Mouse (Mus musculus) adrenal gland (tissue): Measurements from ENCODE around the gene Tmem175.

Experiments used
- intact Hi-C: fragments of 180-260 bp; cut with DNase I; formaldehyde crosslinking; loops from one replicate; pipeline ENCODE4 v1.15.1; 2025

The Tmem175 gene

DNA sequence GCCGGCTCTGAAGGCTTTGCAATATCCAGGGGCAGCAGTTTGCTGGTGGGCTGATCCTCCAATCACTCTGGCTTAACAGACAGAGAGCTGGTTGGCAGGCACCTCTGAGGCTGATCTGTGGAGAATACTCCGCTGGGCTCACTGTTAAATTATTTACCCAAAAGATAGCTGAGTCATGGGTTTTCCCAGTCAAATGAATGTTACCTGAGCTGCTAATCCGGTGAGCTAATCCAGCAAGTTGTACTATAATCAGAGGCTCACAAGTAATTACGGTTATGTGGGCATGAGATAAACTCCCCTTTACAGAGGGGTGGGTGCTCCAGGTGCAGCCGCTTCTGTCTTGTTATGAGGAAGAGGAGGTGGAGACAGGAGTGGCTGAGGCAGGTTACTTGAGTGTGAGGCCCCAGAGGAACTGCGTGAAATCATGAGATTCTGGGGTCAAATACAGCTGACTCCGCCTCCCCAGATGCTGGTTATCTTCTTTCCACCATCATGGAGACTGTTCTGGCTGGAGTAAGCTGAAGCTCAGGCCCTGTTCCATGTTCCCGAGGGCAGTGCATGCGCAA lies 45.8 kb downstream of the Tmem175 start, which contains the start of gene Slc26a1:
Gene Slc26a1, minus strand, starts transcription at position 319 of the 566 bp plus-strand sequence.
- intact Hi-C loops: loop anchor here (5.0 kb wide), 1 partner anchor 52 kb away; no protein-coding TSS in a partner anchor

- intact Hi-C loops: loop anchor here (5.0 kb wide), 1 partner anchor 50 kb away; no protein-coding TSS in a partner anchor
These were observed 47.4 kb downstream of the Tmem175 start for GRCm38 (mm10) chr5:108676772-108677498.

GRCm38 (mm10) chr5:108677605-108678295 lies 48.2 kb downstream of the Tmem175 start:
- intact Hi-C loops: loop anchor here (5.0 kb wide), 1 partner anchor 50 kb away; no protein-coding TSS in a partner anchor

DNA sequence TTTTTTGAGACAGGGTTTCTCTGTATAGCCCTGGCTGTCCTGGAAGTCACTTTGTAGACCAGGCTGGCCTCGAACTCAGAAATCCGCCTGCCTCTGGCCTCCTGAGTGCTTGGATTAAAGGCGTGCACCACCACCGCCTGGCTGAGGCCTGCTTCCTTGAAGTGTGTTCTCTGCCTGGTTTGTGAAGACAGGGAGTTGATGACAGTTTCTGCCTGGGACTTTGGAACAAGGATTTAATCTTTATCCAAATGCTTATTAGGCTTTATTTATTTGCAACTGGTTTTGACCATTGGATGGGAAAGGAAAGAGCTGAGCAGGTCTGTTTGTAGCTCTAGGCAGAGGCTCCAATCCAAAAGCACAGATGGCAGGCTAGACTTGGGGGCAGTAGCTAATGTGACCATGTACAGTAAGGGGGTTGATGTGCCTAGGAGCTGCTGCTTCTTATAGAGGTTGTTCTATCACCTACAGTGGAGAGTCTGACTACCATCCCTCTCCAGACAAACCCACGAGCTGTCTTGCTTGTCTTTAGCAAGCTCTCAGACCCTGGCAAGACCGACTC lies 48.8 kb downstream of the Tmem175 start:
- intact Hi-C loops: loop anchor here (5.0 kb wide), 1 partner anchor 49 kb away; no protein-coding TSS in a partner anchor

GRCm38 (mm10) chr5:108679909-108680308 lies 50.3 kb downstream of the Tmem175 start:
- intact Hi-C loops: loop anchor here (5.0 kb wide), 1 partner anchor 47 kb away; no protein-coding TSS in a partner anchor

GRCm38 (mm10) chr5:108680871-108681270 lies 51.3 kb downstream of the Tmem175 start:
- intact Hi-C loops: no loop called here

DNA sequence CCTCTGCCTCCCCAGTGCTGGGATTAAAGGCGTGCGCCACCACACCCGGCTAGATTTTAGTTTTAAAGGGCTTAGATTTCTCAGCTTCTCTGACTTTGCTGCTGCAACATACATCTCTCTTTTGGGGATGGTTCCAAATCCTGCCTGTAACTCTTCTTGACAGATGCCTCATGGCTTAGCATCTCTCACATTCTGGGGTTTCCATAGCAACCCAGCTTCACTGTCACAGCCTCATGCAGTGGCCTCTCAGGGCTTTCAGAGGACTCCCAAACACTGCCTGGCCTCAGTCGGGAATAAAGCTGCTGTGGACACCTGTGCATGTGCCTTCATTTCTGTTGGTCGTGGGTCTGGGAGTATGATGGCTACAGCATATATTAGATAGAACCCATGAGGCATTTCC lies 59.5 kb downstream of the Tmem175 start:
- intact Hi-C loops: no loop called here

GRCm38 (mm10) chr5:108691152-108691551 lies 61.6 kb downstream of the Tmem175 start:
- intact Hi-C loops: no loop called here

GRCm38 (mm10) chr5:108692271-108692670 lies 62.7 kb downstream of the Tmem175 start, which contains the start of gene Fgfrl1:
Fgfrl1 (plus strand) TSS chr5:108692382.
- intact Hi-C loops: no loop called here

GRCm38 (mm10) chr5:108693872-108694288 lies 64.3 kb downstream of the Tmem175 start:
- intact Hi-C loops: no loop called here

GRCm38 (mm10) chr5:108694352-108695261 lies 65.0 kb downstream of the Tmem175 start:
- intact Hi-C loops: no loop called here

GRCm38 (mm10) chr5:108695861-108696260 lies 66.3 kb downstream of the Tmem175 start:
- intact Hi-C loops: no loop called here

- intact Hi-C loops: no loop called here
These were observed 67.0 kb downstream of the Tmem175 start for GRCm38 (mm10) chr5:108696542-108696941.

GRCm38 (mm10) chr5:108697341-108697753 lies 67.8 kb downstream of the Tmem175 start:
- intact Hi-C loops: no loop called here
